Mouse (Mus musculus) spleen, adult 18-20 months (tissue): Measurements from ENCODE around the gene Elf3.
"Not testable (repeated sequence)": the region's sequence is repeated elsewhere in the genome, so short reads cannot be mapped to it uniquely, and the experiment has no call there.

Experiments
- DNase-seq, 2 experiments: peaks; one replicate each; pipeline ENCODE4 v3.0.0; 2022; ENCODE audit warnings: mixed read lengths in 2 of 2

Elf3 gene

DNA sequence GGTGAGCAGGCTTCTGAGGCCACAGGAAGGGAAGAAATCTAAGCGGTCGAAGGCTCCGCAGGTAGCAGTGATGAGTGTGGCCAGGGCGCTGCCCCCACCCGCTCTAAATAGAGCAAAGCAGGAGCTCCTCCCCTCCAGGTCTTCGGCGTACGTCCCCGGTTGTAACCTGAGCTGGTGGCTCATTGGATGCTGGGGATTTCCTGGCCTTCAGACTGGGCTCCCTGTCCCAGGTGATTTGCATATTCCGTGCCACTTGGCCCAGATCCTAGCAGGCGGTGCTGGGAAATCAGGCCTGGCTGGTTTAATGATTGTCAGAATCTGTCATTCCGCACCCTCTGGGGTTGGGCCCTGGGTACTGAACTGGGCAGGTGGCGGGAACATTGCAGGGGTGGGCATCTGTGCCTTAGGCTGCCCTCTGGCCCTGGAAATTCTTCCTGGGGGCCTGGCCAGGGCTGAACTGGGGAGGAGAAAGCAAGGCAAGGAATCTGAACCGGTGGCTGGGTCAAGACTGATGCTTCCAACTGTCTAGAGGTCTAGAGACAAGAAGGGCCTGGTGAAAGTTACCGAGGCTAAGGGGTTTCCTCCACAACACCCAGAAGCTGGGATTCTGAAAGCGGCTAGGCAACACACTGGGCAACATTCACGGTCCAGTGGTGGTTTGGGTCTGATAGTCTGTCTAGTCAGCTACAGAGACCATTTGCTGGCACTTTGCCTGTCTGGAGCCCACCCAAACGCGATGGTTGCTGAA lies at the start of gene Elf3:
Gene Elf3, minus strand, starts transcription at position 189 of the 748 bp plus-strand sequence.
- no peak for DNase-seq

DNA sequence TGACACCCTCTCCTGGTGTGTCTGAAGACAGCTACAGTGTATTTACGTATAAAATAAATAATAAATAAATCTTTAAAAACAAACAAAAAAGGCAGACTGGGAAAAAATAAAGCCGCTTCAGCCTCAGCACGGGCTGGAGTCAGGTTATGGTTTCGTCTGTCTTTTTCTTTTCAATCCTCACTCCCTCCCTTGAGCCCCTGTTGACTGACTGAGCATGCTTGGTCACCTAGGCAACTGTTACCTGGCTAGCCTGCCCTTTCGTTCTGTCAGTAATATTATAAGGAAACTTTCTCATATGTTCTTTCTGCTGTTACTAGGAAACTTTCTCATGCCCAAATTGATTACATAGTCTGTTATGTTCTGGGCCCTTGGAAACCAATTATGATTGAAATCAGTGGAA lies 32.5 kb upstream of the Elf3 start:
- DNase-seq: no peak

DNA sequence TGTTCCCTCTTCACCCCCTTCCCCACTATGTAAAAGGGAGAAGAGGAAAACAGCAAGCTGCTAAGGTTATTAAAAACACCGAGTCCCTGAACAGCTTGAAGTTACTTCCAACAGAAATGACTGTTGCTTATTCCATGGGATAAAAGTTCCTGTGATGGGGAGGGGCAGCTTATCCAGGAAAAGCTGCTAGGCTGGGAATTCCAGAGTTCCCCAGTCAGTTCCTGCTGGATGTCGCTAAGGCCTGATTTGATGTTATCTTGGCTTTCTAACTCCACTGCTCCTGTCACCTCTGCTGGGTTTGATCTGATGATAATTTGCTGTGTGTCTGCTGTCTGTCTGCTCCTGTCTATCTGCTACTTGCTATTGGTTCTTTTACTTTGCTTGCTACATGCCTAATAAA lies 27.9 kb upstream of the Elf3 start:
- no peak for DNase-seq

DNA sequence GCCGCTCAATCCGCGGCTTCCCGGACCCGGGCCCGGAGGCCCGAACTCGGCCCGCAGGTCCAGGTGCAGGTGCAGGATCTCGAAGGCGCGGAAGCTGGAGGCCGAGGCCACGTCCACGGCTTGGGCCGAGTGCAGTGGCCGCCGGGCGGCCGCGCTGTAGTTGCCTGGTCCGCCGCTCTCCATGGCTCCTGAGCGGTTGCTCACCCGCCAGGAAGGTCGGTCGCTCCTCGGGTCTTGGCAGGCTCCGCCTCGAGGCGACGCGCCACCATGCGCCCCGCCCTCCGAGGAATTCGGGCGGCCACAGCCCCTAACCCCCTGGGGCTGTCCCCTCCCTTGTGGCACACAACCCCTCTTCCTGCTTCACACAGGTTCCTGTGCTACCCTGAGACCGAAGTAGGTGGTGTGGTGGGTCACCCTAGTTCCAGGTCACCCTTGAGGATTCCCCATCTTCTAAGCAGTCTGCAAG lies 25.5 kb upstream of the Elf3 start, which contains the start of gene Rnpep:
Gene Rnpep, minus strand, starts transcription at position 259 of the 466 bp plus-strand sequence.
- peak; percentile 51 to 60 for DNase-seq

DNA sequence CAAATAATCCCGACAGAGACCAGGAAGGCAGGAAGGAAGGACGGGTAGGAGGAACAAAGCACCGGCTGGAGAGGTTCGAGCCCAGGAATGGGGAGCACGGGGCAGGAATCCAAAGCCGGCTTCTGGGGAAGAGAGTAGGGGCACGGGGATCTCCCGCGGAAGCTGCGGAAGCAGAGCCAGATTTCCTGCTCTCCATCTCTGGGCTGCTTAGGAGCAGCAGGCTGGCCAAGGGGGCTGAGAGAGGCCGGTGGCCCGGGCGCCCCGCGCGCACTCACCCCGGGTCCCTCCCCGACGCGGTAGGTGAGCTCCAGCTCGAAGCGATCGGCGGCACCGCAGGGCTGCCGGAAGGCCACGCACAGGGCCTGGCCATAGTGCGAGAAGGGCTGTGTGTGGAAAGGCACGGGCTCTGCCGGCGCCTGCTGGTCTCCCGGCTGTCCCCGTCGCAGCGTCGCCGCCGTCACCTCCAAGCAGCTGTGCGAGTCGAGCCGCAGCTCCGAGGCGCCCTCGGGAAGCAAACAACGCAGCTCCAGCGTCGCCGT lies 25.0 kb upstream of the Elf3 start:
- peak in 1 of 2 experiments; percentile 7 for DNase-seq

DNA sequence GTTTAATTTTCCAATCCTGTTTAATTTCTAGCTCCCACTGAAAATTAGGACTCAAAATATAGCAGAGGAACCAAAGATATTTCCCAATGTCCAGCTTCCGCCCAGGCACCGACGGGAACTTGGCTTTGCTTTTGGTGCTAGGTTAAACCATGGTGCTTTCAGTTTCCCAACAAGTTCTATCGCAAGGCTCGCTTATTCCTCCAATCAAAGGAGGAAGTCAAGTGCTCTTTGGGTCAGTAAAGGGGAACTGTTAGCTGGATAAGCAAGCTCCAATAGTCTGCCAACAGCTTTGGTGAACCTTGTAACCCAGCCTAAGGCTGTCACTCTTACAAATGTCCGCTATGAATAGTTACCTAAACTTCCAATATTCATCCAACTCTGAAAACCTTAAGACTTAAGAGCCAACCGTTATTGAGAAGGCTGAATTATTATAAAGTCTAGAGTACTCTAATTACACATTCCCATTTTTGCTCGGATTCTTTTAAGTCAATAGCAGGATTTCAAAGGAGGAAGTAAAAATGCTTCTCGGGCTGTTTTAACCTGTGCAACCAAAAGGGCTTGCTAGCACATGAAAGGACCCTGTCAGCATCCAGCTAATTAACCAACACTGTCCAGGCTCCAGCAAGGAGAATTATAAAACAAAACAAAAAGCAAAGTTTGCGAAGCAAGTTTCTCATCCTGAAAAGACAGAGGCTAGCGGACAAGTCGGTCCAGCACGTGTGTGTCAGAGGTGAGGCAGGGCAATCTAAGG lies 24.3 kb upstream of the Elf3 start:
- no peak for DNase-seq

DNA sequence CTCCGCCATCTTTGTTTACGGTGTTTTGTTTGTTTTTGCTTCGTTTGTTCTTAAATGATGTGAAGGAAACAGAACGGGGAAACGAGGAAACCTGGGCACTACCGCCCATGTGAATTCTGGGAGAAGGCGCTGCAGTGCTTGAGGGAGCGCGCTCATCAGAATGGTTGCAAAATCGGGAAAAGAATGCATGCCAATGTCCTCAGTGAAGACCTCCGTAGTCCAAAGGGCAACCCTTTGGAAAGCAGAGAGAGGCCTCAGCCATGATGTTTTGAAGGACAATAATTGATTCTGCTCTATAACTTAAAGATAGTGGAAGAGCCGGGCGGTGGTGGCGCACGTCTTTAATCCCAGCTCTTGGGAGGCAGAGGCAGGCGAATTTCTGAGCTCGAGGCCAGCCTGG lies 23.5 kb upstream of the Elf3 start:
- no peak for DNase-seq

DNA sequence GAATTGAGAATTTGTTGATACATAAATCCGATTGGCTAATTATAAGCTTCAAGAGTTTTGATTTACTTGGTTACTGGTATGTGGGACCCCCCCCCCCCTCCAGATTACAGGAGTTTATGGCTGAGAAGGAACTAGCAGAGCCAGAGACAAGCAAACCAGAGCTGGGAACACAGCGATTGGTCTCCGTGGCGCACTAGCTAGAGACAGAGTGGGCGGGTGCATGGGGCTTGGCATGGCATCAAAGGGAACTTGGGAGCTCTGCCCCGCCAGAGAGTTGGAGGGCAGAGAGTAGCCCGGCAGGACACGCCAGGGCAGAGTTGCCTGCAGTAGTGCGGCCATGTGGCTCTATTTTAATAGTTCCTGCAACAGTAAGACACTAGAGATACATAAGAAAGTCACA lies 22.3 kb upstream of the Elf3 start:
- no peak for DNase-seq

DNA sequence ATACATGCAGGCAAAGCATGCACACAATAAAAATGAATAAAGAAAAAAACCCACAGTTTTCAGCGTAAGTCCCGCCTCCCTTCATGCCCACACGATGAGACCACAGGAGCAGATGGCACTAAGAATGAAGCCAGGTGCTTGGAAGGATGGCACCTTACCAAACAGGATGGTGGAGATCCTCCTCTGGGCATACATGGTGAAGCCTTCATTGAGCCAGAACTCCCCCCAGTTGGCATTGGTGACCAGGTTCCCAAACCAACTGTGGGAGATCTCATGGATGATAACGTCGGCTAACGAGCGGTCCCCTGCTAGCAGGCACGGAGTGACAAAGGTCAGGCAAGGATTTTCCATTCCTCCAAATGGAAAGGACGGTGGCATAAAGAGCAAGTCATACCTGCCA lies 13.0 kb upstream of the Elf3 start:
- DNase-seq: no peak

DNA sequence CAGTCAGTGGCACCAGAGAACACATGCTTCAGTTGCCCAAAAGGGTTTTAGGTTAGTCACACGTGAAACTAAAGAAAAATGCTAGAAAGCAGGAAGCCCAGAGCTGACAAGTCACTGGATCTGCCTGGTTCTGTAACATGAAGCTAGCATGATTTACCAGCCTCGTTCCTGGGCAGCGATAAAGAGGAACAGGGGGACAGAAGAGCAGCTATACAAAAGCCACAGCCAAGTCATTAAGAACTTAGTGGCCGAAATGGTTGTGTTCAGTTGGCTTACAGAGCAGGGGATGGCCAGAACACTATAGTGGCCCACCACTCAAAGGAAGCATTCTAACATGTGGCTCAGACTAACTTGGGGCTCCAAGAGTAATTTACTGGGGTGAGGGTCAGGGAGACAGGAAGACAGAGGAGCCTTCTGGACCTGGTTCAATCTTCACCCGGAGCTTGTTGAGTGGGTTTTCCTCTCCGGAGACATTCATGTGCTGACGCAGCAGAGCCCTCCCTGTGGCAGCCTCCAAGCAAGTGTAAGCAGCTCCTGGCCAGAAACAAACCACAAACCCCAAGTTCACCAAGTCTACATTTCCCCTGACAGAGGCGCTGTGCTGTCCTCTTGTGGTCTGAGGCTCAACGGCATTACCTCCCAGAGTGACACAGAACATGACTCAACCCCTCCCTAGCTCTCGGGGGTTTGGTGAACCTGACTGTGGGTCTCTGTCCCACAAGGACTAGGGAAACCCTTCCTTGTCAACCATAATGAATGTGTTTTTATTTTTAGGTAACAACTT lies 9.5 kb upstream of the Elf3 start:
- DNase-seq: no peak

DNA sequence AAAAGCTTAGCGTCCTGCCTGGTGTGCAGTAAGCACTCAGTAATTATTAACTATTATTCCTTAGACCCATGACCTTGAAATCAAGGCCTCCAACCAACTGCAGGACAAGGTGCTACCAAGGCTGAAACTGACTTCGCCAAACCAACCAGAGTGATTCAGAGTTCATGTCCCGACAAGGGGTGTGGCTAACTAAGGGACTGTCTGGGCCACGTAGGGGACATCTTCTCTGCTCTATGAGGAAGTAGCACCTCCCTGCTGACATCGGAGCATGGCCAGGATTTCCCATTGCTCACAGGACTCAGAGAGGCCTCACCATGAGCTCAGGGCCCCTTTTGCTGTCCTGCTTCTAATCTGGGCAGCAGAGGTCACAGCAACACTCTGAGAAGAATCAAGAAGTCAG lies 7.5 kb upstream of the Elf3 start:
- DNase-seq: no peak

DNA sequence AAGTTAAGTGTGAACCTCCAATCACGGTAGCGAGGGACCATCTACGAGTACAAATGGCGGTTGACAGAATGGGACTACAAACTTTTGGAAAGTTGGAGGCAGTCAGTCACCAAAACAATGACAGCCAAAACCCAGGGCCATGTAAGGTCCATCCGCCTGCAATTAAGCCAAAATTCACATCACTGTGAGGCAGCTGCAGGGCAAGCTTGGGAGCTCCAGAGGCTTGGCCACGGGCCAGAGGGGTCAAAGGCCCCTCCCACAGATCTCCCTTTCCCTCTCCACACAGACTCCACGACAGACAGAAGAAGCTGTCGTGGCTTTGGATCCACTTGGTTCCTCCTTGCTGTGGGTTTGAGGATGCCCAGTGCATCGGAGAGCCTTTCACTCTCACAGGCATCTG lies 4.9 kb upstream of the Elf3 start:
- no peak for DNase-seq

DNA sequence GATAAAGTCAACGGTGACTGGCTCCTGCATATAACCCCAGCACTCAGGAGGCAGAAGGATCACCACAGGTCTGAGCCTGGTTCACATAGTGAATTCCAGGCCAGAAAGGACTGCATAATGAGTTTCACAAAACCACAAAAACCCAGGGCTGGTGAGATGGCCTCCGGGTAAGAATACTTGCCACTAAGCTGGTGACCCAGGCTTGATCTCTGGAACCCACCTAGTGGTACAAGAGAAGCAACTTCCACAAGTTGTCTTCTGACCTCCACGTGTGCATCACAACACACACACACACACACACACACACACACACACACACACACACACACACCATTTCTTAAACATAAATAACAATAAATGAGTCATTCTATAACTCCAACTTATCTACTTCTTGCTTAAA lies 4.0 kb upstream of the Elf3 start:
- no peak for DNase-seq

DNA sequence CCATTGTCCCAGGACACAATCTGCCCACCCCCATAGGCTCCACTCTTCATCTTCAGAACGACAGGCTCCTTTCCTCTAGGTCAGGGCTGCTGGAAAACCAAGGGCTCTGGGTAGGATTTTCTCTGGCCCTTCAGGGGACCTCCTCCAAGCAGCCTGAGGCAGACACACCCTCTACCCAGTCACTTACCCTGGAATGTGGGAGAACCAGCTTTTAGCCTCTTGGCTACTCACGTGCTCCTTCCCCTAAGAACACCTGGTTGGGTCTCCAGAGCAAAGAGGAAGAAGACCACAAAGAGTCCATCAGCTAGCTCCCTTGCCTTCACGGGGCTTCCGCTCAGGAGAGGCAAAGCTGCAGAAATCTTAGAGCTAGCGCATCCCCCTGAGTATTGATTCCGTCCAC lies 2.6 kb upstream of the Elf3 start:
- DNase-seq: no peak

DNA sequence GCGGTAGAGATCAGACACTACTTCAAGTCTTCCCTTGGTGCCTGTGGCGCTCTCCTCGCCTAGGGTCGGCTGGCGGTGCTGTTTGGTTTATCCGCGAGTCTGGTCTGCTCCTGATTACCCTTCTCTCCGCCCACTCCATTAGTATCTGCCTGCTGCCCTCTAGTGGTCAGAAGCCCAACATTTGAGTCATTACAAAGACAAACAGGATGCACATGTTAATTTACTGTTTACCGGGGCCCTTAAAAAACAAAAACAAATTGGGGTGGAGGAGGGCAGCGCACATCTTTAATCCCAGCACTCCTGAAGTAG lies 714 bp upstream of the Elf3 start:
- DNase-seq: peak in 1 of 2 experiments; percentile 68

DNA sequence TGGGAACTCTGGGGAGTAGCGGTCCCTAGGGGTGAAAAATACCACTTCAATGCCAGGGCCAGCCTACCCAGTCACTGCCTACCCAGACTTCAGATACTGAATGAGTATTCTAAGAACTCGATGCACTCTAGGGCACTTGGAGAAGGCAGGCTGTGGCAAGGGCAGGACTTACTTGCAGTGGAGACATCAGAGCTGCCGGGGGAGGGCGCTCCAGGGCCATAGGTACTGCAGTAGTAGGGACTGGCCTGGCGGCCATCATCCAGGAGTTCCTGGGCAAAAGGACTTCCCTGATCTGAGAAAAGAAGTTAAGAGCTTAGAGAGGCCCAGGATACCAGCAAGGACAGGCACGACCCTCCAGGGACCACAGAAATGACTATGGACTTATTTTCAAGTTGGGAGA lies 2.1 kb downstream of the Elf3 start:
- DNase-seq: no peak

DNA sequence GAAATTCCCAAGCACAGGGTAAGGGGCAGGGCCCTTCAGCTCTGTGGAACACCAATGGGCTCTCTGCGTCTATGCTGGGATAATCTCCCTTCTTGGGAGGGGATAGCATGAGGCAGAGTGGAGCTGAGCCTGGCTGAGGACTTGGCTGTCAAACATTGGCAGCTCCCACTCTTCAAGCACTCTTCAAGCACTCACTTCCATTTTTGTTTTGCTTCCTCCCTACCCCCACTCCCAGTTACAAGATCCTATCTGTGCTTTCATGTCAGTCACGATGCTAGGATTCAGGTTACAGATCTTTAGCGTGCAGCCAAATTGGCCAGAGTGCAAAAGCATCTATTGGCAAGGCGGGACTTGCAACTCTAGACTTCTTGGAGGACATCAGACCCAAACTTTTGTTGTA lies 5.5 kb downstream of the Elf3 start:
- no peak for DNase-seq

DNA sequence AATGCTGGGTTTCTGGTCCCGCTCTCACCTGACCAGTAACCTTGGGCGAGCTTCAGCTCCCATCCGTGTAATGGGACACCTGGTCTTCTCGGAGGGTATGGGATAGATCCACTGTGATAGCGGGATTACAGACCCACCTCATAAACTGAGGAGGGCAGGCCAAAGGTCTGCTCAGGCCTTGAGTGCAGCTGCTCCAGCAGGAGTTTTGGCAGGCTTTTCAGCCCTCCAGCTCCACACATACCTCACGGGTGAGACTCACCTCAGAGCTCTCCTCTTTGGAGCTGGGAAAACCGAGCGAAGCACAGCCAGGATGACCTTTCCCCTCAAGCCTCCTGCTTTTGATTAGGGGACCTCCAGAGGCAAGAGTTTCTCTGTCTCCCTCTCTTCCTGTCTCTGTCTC lies 7.0 kb downstream of the Elf3 start:
- DNase-seq: no peak

DNA sequence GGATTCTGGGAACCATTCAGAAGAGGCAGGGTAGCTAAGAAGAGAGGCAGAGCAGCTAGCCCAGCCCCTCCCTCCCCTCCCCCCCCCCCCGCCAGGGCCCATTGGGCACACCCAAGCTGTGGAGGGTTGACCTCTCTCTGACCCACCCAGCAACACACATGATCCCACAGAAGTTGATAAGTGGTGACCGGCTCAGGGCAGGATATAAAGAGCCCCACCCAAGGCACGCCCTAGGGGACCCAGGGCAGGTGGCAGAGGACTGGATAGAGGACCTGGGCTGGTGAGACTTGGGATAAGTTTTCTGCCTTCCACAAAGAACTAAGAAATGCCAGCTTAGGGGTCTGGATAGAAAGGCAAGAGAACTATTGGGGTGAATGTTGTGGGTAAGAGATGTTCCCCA lies 7.7 kb downstream of the Elf3 start:
- DNase-seq: no peak

DNA sequence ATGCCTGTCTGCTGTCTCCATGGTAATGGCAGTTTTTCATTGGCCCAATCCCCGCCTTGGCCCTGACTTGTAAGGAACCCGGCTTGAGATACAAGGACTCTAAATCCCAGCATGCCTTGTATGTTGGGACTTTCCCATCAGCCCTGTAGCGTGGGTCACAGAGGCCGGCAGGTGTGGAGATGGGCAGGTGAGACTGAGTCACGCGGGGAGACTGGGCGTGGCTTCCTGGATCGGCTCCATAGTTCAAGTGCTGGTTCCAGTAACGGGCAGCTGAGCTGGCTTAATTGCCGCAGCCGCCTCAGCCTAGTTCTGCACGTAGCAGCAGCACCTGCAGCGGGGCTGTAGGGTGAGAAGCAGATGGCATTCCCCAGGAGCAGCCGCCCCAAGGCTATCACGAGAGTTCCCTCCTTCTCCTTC lies 9.9 kb downstream of the Elf3 start:
- no peak for DNase-seq

DNA sequence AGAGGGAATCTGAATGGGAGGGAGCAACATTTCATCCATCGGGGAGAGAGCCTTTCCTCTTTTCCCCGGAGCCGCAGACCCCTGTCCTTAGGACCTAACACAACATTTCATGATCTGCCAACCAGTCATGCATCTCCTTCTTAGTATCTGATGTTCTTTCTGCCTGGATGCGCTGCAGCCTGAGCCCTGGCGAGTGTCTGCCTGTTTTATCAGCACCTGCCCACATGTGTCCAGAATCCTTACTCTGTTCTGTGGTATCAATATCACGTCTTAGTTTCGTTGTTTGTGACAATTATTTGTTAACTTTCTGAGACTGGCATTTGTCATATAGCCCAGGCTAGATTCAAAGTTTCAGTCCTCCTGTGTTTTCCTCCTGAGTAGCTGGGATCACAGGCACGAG lies 14.4 kb downstream of the Elf3 start:
- no peak for DNase-seq

DNA sequence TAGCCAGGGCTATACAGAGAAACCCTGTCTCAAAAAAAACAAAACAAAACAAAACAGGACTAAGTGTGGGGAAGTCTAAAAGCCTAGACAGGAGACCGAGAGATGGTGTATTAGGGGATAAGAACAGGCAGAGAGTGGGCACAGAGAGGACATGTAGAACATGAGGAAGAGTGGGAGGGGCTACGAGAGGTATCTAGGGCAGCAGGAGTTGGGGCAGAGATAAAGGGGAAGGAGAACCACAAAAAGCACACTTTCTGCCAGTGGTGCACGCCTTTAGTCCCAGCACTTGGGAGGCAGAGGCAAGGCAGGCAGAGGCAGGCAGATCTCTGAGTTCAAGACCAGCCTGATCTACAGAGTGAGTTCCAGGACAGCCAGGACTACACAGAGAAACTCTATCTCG lies 18.2 kb downstream of the Elf3 start:
- not testable (repeated sequence) for DNase-seq

DNA sequence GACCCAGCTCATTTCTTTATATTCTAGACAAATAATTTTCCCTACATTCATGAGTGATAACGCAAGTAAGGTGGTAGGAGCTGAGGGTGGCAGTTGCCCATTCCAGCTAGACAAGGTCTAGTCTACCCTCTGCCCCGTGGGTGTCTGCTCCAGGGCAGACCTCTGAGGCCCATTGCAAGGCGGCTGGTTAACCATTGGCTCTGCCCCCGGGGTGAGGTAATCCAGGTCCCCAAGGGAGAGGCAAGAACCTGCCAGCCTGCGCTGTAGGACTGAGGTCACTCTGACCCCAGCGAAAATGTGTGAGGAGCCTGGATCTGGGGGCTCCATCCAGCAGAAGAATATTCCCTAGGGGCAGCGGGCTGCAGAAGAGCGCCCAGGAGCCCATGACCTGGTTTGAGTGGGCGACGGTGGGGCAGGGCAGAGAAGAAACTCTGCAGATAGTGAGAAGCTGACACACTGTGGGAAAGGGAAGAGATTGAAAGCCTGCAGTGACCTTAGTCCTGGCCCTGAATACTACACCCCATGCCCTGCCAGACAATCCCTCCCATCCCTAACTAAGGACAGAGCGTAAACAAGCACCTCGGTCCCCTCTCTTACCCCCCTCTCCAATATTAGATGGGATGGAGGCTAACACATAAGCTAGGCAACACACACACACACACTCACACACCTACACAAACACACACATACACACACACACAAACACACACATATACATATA lies 21.1 kb downstream of the Elf3 start:
- DNase-seq: no peak
